Mouse (Mus musculus) liver, embryonic 14.5 days (tissue): ENCODE measurements around the gene Stk32b.

ENCODE experiments used
- CTCF ChIP-seq: IDR thresholded peaks from 2 replicates; pipeline ENCODE4 v1.5.1; 2016; ENCODE audit warnings: antibody characterized with exemption, low read depth, control low read depth
- EP300 ChIP-seq: IDR thresholded peaks from 2 replicates; pipeline ENCODE4 v1.6.1; 2016; ENCODE audit warnings: antibody characterized with exemption, low read depth

DNA sequence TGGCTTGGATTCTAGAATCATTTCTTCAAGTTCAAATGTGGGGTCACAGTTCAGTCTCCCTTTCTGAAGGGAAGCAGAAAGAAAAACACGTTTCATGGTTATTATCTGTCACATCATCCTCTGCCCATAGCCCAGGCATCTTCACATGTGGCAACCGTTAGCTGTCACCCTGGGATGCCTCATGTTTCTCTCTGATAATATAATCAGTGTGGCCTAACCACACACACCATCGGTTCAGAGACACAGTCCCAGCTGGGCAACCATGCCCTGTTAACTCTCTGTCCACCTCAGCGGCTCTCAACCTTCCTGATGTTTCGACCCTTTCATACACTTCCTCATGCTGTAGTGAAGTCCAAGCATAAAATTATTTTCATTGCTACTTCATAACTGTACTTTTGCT lies 259.8 kb downstream of the Stk32b start:
- TF ChIP-seq CTCF (no peak), EP300 (peak; percentile 91)
